Mouse (Mus musculus) ES-E14 (cell line): ENCODE results near the gene Adpgk. TPM values are rescaled to one million over a fixed set of nuclear protein-coding genes. Genes with fewer than 3 reads are reported as not detected.
A peak's percentile ranks its signal among the peaks of the same experiment; 100 is the strongest.

Source experiments
- DNase-seq: peaks from one replicate; pipeline ENCODE4 v3.0.0-alpha.2; 2013; ENCODE audit warnings: low read depth, low spot score
- H3K27ac ChIP-seq: 2 replicates; pipeline ENCODE4 v1.5.1; 2012; ENCODE audit warnings: low read depth, mild to moderate bottlenecking, low read length, moderate library complexity, mixed read lengths; ENCODE audit not compliant: poor library complexity, insufficient read depth, severe bottlenecking
- H3K36me3 ChIP-seq: 2 replicates; pipeline ENCODE4 v1.6.1; 2012; ENCODE audit warnings: mild to moderate bottlenecking, low read length, moderate library complexity, mixed read lengths; ENCODE audit not compliant: control insufficient read depth, poor library complexity, insufficient read depth, severe bottlenecking
- H3K4me1 ChIP-seq, 2 experiments: fragments of 150-350 bp in 1 of 2; sonication (generic) in 1 of 2; 2 replicates each; pipeline ENCODE4 v1.6.1; 2012; ENCODE audit warnings: low read length in 2 of 2, mild to moderate bottlenecking in 1 of 2, mixed read lengths in 1 of 2; ENCODE audit not compliant: control insufficient read depth in 2 of 2, insufficient read depth in 2 of 2, poor library complexity in 1 of 2
- H3K4me3 ChIP-seq, 2 experiments: fragments of 150-350 bp in 1 of 2; sonication (generic) in 1 of 2; 2 replicates each; pipeline ENCODE4 v1.5.1; 2012; ENCODE audit warnings: low read length in 2 of 2, low read depth in 1 of 2, mild to moderate bottlenecking in 1 of 2, mixed read lengths in 1 of 2; ENCODE audit not compliant: insufficient read depth in 1 of 2, poor library complexity in 1 of 2, severe bottlenecking in 1 of 2
- H3K9ac ChIP-seq: 2 replicates; pipeline ENCODE4 v1.6.1; 2012; ENCODE audit warnings: low read depth, mild to moderate bottlenecking, low read length, mixed read lengths; ENCODE audit not compliant: poor library complexity, insufficient read depth, severe bottlenecking
- H3K9me3 ChIP-seq: fragments of 150-350 bp; sonication (generic); 2 replicates; pipeline ENCODE4 v1.6.1; 2012; ENCODE audit warnings: low read depth, mild to moderate bottlenecking, low read length; ENCODE audit not compliant: control insufficient read depth, insufficient read depth
- CHD2 ChIP-seq: IDR thresholded peaks from 2 replicates; pipeline ENCODE4 v1.6.1; 2014; ENCODE audit warnings: mild to moderate bottlenecking, low read depth, low read length, inconsistent platforms
- HCFC1 ChIP-seq: IDR thresholded peaks from 2 replicates; pipeline ENCODE4 v1.6.1; 2012; ENCODE audit warnings: low read length, inconsistent platforms, borderline replicate concordance; ENCODE audit not compliant: insufficient read depth
- MAFK ChIP-seq: IDR thresholded peaks from 2 replicates; pipeline ENCODE4 v1.6.1; 2014; ENCODE audit warnings: mild to moderate bottlenecking, low read depth, low read length, inconsistent platforms; ENCODE audit not compliant: insufficient read depth
- ZC3H11A ChIP-seq: IDR thresholded peaks from 2 replicates; pipeline ENCODE4 v1.6.1; 2012; ENCODE audit warnings: low read depth, mild to moderate bottlenecking, inconsistent platforms, low read length, borderline replicate concordance
- ZNF384 ChIP-seq: IDR thresholded peaks from 2 replicates; pipeline ENCODE4 v1.6.1; 2012; ENCODE audit warnings: low read depth, low read length, inconsistent platforms
- in situ Hi-C, 2 experiments: fragments of 600-800 bp; cut with MboI; formaldehyde crosslinking; loops; one replicate each; pipeline ENCODE4 v1.15.1; 2025; ENCODE audit warnings: low sequenced_read_pairs in 2 of 2, inconsistent platforms in 1 of 2; ENCODE audit not compliant: unreplicated experiment in 2 of 2
- total RNA-seq: library from RNA; depleted of rRNA; stranded (reverse); fragments of 300-350 nt; gene quantifications from 2 replicates; pipeline ENCODE4 v1.2.3, GENCODE M21; 2012

Adpgk gene
- total RNA-seq, 1 experiment, result 65.7 TPM

DNA sequence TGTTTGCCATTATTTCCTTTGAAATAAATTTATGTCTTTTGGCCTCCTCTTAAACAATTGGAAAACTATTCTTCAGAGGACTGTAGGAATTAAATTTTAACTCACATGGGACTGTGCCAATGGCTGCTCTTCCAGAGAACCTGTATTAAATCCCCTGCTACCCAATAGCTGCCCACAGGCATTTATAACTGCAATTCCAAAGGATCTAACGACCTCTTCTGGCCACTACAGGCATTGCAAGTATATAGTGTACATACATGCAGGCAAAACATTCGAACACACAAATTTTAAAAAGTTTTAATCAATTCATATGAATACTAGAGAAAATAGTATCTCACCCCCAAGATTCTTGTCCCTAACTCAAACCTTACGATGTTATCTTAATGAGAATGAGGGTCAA lies 41.1 kb upstream of the Adpgk start:
- Histone ChIP-seq H3K9me3 (no peaks in the 10 kb centered on the region), H3K27ac (no peak overlapping the region), H3K4me3 (no peak overlapping the region), H3K36me3 (no peaks in the 10 kb centered on the region), H3K9ac (no peak overlapping the region), H3K4me1 (peaks cover 0 to 3% of the 10 kb centered on the region in 2 experiments; a peak in 1 of 4 replicates)
- TF ChIP-seq ZNF384 (no peak), ZC3H11A (peak; percentile 80)
- in situ Hi-C loops, result loop anchor here in 1 of 2 experiments (5.0 kb wide), 1 partner anchor 348 kb away; no protein-coding TSS in a partner anchor
- DNase-seq, result no peak

DNA sequence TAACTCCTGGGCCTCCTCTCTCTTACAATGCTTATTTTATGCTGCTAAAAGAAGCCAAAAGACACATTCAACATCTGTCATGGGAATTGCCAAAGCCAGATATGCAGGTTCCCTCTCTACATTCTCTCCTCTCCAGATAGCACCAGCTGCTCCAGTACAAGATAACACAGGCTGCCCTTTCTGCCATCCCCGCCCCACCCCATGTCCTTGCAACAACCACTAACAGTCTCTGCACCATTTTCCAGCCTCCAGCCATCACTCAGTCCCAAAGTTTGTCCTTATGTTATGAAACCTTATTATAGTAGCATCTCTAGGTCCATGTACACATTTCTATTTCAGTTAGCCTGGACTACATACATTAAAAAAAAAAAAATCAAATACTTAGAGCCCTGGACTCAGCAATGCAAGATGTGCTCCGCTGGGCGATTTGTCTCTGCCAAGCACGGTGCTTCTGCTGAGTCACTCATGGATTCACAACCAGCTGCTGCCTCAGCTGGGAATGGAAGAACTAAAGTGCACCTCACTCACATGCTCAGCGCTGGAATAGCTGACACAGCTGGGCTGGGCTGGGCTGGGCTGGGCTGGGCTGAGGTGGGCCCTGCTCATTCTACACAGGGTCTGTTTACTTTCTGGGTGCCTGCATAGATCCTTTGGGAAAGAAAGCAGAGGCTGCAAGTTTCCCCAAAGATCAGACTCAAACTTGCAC lies 36.5 kb upstream of the Adpgk start:
- Histone ChIP-seq H3K36me3 (no peaks in the 10 kb centered on the region), H3K27ac (no peak overlapping the region), H3K4me3 (no peak overlapping the region), H3K4me1 (no peaks in the 10 kb centered on the region; a peak in 1 of 4 replicates), H3K9me3 (no peaks in the 10 kb centered on the region), H3K9ac (no peak overlapping the region)
- no peak for DNase-seq
- TF ChIP-seq CHD2 (no peak), MAFK (peak; percentile 70)
- in situ Hi-C loops, result loop anchor here in 1 of 2 experiments (5.0 kb wide), 1 partner anchor 353 kb away; no protein-coding TSS in a partner anchor

DNA sequence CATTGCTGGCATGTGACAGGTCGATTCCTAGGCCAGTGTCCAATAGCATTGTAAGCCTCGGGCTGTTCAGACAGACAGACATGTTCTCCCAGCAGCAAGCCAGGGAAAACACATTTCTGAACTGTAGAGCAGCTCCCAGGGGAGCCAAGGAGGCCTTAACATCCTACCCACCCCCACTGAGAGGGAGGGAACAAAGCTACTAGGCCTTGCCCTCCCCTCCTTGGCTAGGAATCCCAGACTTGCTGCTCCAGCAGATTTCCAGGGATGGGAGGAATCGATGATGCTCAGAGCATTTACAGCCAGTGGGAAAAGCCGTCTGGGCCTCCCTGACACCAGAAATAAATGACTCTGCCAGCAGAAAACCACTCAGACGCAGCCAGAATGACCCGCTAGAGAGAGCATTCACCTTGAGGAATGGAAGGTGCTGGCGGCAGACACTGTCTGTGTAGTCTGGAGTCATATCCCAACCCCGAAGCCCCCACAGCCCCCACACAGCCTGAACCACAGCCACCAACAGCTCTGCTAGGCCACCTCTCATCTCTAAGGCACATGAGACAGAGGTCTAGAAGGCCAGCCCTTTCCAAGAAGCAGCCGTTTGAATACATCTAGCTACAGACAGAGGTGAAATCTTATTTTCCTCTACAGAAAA lies 31.4 kb upstream of the Adpgk start:
- no peak overlapping the region for H3K9ac ChIP-seq
- TF ChIP-seq MAFK, result no peak
- H3K9me3 ChIP-seq, result no peaks in the 10 kb centered on the region
- H3K36me3 ChIP-seq, result no peaks in the 10 kb centered on the region
- in situ Hi-C loops, result no loop called here
- H3K4me1 ChIP-seq, result peaks cover 0 to 3% of the 10 kb centered on the region in 2 experiments; a peak in 2 of 4 replicates
- no peak overlapping the region for H3K27ac ChIP-seq
- DNase-seq, result no peak
- H3K4me3 ChIP-seq, result no peak overlapping the region

DNA sequence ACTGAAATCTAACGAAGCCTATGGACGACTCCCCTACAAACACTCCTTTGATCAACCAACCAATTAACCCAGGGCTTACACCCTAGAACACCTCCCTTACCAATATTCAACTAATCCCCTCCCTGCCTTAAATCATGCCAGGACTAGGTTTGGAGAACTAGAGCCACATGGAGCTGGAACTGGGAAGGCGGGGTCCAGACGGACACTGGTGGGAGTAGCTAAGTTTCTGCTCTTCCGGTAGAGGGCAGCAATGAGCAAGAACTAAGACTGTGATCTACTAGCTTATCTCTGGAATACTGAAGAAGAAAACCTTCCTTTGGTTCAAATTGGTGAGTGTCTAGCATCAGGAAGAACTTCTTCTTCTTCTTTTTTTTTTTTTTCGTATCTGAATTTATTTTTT lies 25.0 kb upstream of the Adpgk start:
- Histone ChIP-seq H3K9me3 (no peaks in the 10 kb centered on the region), H3K36me3 (no peaks in the 10 kb centered on the region), H3K9ac (no peak overlapping the region), H3K4me3 (no peak overlapping the region), H3K27ac (no peak overlapping the region), H3K4me1 (peaks cover 1 to 6% of the 10 kb centered on the region in 2 experiments; a peak in 3 of 4 replicates)
- peak; percentile 59 for DNase-seq
- TF ChIP-seq CHD2 (no peak), ZNF384 (no peak), ZC3H11A (no peak), HCFC1 (no peak), MAFK (no peak)
- in situ Hi-C loops, result no loop called here

DNA sequence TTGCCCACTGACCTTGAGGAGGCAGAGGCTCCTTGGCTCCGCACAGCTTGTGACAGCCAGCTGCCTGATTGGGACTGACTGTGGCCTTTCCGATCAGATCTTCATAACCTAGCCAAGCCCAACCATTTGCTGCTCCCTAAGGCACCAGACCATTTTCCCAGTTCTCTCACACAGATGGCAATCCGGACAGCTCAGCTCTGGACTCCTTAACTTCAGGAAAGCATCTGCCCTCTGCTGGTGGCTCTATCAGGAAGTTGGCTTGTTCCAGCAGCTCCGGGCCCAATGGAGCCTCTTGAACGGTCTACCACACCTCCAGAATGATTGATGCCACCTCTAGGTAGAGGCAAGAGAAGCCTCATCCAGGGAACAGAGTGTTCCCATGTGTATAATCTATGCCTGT lies 21.6 kb upstream of the Adpgk start:
- no peak for DNase-seq
- H3K27ac ChIP-seq, result no peak overlapping the region
- no peaks in the 10 kb centered on the region for H3K36me3 ChIP-seq
- H3K4me1 ChIP-seq, result peaks cover 2 to 7% of the 10 kb centered on the region in 2 experiments; a peak in 2 of 4 replicates
- no peak overlapping the region for H3K9ac ChIP-seq
- no peak overlapping the region for H3K4me3 ChIP-seq
- in situ Hi-C loops, result no loop called here
- no peak for TF ChIP-seq MAFK
- no peak for TF ChIP-seq CHD2
- TF ChIP-seq ZC3H11A, result no peak; the same call in 1 of the 2 replicates
- no peak for TF ChIP-seq HCFC1
- H3K9me3 ChIP-seq, result no peaks in the 10 kb centered on the region
